Mouse (Mus musculus) ovary, postnatal 14 days (tissue): ENCODE measurements around the gene Malrd1.
"Not testable (repeated sequence)": the region's sequence is repeated elsewhere in the genome, so short reads cannot be mapped to it uniquely, and the experiment has no call there.

Source experiments
- DNase-seq: peaks from one replicate; pipeline ENCODE4 v3.0.0; 2022; ENCODE audit warnings: low spot score

Gene Malrd1

GRCm38 (mm10) chr2:15526241-15526924 is at the start of gene Malrd1:
Malrd1 (plus strand) TSS chr2:15526479.
- no peak for DNase-seq

GRCm38 (mm10) chr2:15538643-15539042 is 12.4 kb downstream of the Malrd1 start:
- no peak for DNase-seq

- DNase-seq, result no peak
Measured at GRCm38 (mm10) chr2:15613327-15613948, 87.2 kb downstream of the Malrd1 start.

- DNase-seq, result no peak
Measured at GRCm38 (mm10) chr2:15614026-15614425, 87.7 kb downstream of the Malrd1 start.

GRCm38 (mm10) chr2:15635761-15636160 is 109.5 kb downstream of the Malrd1 start:
- DNase-seq, result no peak

GRCm38 (mm10) chr2:15643864-15644263 is 117.6 kb downstream of the Malrd1 start:
- DNase-seq, result no peak

- no peak for DNase-seq
Measured at GRCm38 (mm10) chr2:15656388-15656787, 130.1 kb downstream of the Malrd1 start.

- DNase-seq, result no peak
Measured at GRCm38 (mm10) chr2:15702977-15703376, 176.7 kb downstream of the Malrd1 start.

GRCm38 (mm10) chr2:15740945-15741344 is 214.7 kb downstream of the Malrd1 start:
- DNase-seq, result no peak

- DNase-seq, result no peak
Measured at GRCm38 (mm10) chr2:15744979-15745688, 218.9 kb downstream of the Malrd1 start.

GRCm38 (mm10) chr2:15784818-15785217 is 258.5 kb downstream of the Malrd1 start:
- no peak for DNase-seq

- no peak for DNase-seq
Measured at GRCm38 (mm10) chr2:15815724-15816123, 289.4 kb downstream of the Malrd1 start.

- DNase-seq, result no peak
Measured at GRCm38 (mm10) chr2:15869380-15869779, 343.1 kb downstream of the Malrd1 start.

GRCm38 (mm10) chr2:15893418-15894120 is 367.3 kb downstream of the Malrd1 start:
- no peak for DNase-seq

- DNase-seq, result no peak
Measured at GRCm38 (mm10) chr2:15925432-15925831, 399.2 kb downstream of the Malrd1 start.

- no peak for DNase-seq
Measured at GRCm38 (mm10) chr2:15926041-15926440, 399.8 kb downstream of the Malrd1 start.

GRCm38 (mm10) chr2:15931479-15931878 is 405.2 kb downstream of the Malrd1 start:
- DNase-seq, result no peak

- no peak for DNase-seq
Measured at GRCm38 (mm10) chr2:15931924-15932323, 405.6 kb downstream of the Malrd1 start.

GRCm38 (mm10) chr2:15932340-15932739 is 406.1 kb downstream of the Malrd1 start:
- DNase-seq, result no peak

- no peak for DNase-seq
Measured at GRCm38 (mm10) chr2:16002925-16003324, 476.6 kb downstream of the Malrd1 start.

- DNase-seq, result not testable (repeated sequence)
Measured at GRCm38 (mm10) chr2:16017046-16017445, 490.8 kb downstream of the Malrd1 start.

GRCm38 (mm10) chr2:16017719-16018118 is 491.4 kb downstream of the Malrd1 start:
- DNase-seq, result not testable (repeated sequence)
